Mouse (Mus musculus) cerebellum, adult 18-20 months (tissue): ENCODE measurements around the gene Bmp2.

Experiments used
- DNase-seq, 2 experiments: peaks; one replicate each; pipeline ENCODE4 v3.0.0; 2021

The Bmp2 gene

GRCm38 (mm10) chr2:133552031-133552841, at the start of gene Bmp2:
Gene Bmp2, plus strand, starts transcription at chr2:133552159.
- no peak for DNase-seq

- DNase-seq, result no peak
Measured at GRCm38 (mm10) chr2:133505678-133506077, 46.3 kb upstream of the Bmp2 start.

- DNase-seq, result no peak
Measured at GRCm38 (mm10) chr2:133507045-133507444, 44.9 kb upstream of the Bmp2 start.

- no peak for DNase-seq
Measured at GRCm38 (mm10) chr2:133509141-133509540, 42.8 kb upstream of the Bmp2 start.

GRCm38 (mm10) chr2:133511011-133511779, 40.8 kb upstream of the Bmp2 start:
- DNase-seq, result no peak

GRCm38 (mm10) chr2:133516331-133517046, 35.5 kb upstream of the Bmp2 start:
- no peak for DNase-seq

- DNase-seq, result no peak
Measured at GRCm38 (mm10) chr2:133517867-133518266, 34.1 kb upstream of the Bmp2 start.

- DNase-seq, result no peak
Measured at GRCm38 (mm10) chr2:133521193-133521592, 30.8 kb upstream of the Bmp2 start.

GRCm38 (mm10) chr2:133522121-133522520, 29.8 kb upstream of the Bmp2 start:
- DNase-seq, result no peak

GRCm38 (mm10) chr2:133525621-133526181, 26.3 kb upstream of the Bmp2 start:
- DNase-seq, result no peak

GRCm38 (mm10) chr2:133529396-133529795, 22.6 kb upstream of the Bmp2 start:
- peak in 1 of 2 experiments; percentile 11 for DNase-seq

- no peak for DNase-seq
Measured at GRCm38 (mm10) chr2:133533073-133533472, 18.9 kb upstream of the Bmp2 start.

GRCm38 (mm10) chr2:133535481-133535880, 16.5 kb upstream of the Bmp2 start:
- DNase-seq, result no peak

GRCm38 (mm10) chr2:133536812-133537211, 15.1 kb upstream of the Bmp2 start:
- no peak for DNase-seq

- DNase-seq, result no peak
Measured at GRCm38 (mm10) chr2:133540702-133541101, 11.3 kb upstream of the Bmp2 start.

GRCm38 (mm10) chr2:133550238-133550682, 1.7 kb upstream of the Bmp2 start:
- DNase-seq, result peak; percentile 27 to 44

- no peak for DNase-seq
Measured at GRCm38 (mm10) chr2:133552842-133553465, 995 bp downstream of the Bmp2 start.

GRCm38 (mm10) chr2:133553911-133554285, 1.9 kb downstream of the Bmp2 start:
- no peak for DNase-seq

GRCm38 (mm10) chr2:133554286-133555021, 2.5 kb downstream of the Bmp2 start:
- no peak for DNase-seq

- no peak for DNase-seq
Measured at GRCm38 (mm10) chr2:133564248-133564886, 12.4 kb downstream of the Bmp2 start.

GRCm38 (mm10) chr2:133565424-133565823, 13.5 kb downstream of the Bmp2 start:
- no peak for DNase-seq
